Mouse (Mus musculus): ENCODE results near the gene Mlf2. TPM values are rescaled to one million over a fixed set of nuclear protein-coding genes. Genes with fewer than 3 reads are reported as not detected.

The Mlf2 gene
- polyA plus RNA-seq, 1 experiment from 2014 or later = 584 TPM

DNA sequence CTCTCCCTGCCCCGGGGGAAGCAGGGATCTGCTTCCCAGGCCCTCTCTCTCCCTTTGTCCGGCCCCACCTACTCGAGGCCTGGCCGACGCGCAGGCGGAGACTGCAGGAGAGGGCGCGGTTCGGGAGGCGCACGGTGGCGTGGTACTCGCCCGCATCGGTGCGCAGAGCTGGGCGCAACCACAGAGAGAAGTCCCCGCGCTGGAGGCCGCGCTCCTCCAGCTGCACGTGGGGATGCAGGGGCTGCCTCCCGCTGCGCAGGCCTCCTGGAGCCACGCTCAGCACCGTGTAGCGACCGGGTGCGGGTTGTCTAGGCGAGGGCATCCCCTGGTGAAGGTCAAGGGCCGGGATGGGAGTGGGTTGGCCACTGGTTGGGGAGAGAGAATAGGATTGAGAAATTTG lies 21.2 kb upstream of the Mlf2 start:
- peaks cover 21% of the 10 kb centered on the region for H3K36me3 ChIP-seq (ENCODE audit: control insufficient read depth, insufficient read depth, low read length)
- peak overlapping the region; percentile 27; the same call in 1 of the 2 replicates for H3K4me2 ChIP-seq (ENCODE audit: low read depth, low read length)
- H3K9ac ChIP-seq (replicated peaks; ENCODE audit: low read depth, low read length) = peak overlapping the region; percentile 28; the same call in 1 of the 2 replicates
- H3K27me3 ChIP-seq (ENCODE audit: control insufficient read depth, insufficient read depth, low read length) = no peaks in the 10 kb centered on the region
- H3K4me1 ChIP-seq (ENCODE audit: control insufficient read depth, insufficient read depth, low read length) = peaks cover 21% of the 10 kb centered on the region
- WGBS = under 1% methylated on average over 32 of the region's 32 CpGs
- no peaks in the 10 kb centered on the region for H3K9me3 ChIP-seq (ENCODE audit: control insufficient read depth, low read length)
- peak; percentile 9; the same call in 1 of the 2 replicates for ATAC-seq (ENCODE audit: low read depth)
- H3K27ac ChIP-seq (ENCODE audit: low read depth, low read length) = no peak overlapping the region
- H3K4me3 ChIP-seq (ENCODE audit: low read depth, low read length) = no peak overlapping the region

DNA sequence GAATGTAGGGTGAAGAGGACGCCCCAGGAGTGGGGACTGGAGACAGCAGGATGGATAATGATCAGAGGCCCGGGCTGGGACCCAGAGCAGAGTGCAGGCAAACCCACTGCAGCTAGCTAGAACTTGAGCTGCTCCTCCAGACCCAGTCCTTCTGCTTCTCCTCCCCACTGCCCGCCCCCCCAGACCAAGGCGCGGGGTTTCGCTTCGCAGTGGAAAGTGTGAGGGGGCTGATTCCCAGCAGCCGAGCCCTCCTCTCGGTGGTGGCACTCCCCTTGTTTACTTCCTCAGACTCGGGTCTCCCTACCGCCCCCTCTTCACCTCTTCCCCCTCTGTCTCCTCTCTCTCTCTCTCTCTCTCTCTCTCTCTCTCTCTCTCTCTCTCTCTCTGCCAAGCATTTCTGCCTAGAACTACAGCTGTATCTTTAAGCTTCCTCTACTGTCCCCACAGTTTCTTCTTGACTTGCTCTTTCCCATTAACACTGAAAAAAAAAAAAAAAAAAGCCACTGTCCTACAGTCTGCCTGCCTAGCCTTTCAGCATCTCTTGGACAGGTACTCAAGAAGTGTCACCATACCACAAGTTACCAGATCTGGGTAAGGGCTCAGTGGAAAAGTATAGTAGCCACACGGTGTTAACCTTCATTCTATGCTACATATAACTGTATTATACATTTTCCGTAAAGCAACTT lies 19.5 kb upstream of the Mlf2 start, which contains the start of gene Lag3:
Gene Lag3 (minus strand): TSS at position 173 of the 686 bp plus-strand sequence.
- ATAC-seq (ENCODE audit: low read depth) = no peak
- 29% methylated on average over 7 of the region's 13 CpGs for WGBS
- Histone ChIP-seq H3K9ac (replicated peaks; ENCODE audit: low read depth, low read length) (no peak within 1 kb of the TSS), H3K4me1 (ENCODE audit: control insufficient read depth, insufficient read depth, low read length) (peaks cover 25% of the 10 kb centered on the region), H3K27me3 (ENCODE audit: control insufficient read depth, insufficient read depth, low read length) (no peaks in the 10 kb centered on the region), H3K27ac (ENCODE audit: low read depth, low read length) (0 out of 2 replicates have a peak within 1 kb of the TSS, but pooled peaks have one; percentile 28), H3K4me3 (ENCODE audit: low read depth, low read length) (no peak within 1 kb of the TSS), H3K36me3 (ENCODE audit: control insufficient read depth, insufficient read depth, low read length) (peaks cover 21% of the 10 kb centered on the region), H3K9me3 (ENCODE audit: control insufficient read depth, low read length) (no peaks in the 10 kb centered on the region), H3K4me2 (ENCODE audit: low read depth, low read length) (no peak within 1 kb of the TSS)

DNA sequence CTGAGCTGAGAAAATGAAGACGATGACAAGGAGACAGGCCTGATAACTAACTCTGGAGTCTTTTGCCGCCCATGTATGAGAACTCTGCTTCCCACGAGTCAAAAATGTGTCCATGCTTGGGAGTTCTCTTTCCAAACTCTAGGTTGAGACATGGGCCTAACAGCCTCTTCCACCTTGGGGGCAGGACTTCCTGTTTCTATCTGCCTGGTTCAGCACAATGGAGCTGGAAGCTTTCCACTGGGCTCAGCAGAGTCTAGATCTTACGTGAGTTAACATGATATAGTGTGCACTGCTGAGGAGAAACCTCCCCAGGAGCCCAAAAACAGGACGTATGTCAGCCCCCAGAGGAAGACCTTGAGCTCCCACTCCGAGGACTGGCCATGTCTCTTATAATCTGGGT lies 18.0 kb upstream of the Mlf2 start:
- H3K4me1 ChIP-seq (ENCODE audit: control insufficient read depth, insufficient read depth, low read length) = peaks cover 26% of the 10 kb centered on the region
- 69% methylated on average over 6 of the region's 6 CpGs for WGBS
- no peak for ATAC-seq (ENCODE audit: low read depth)
- no peak overlapping the region for H3K4me3 ChIP-seq (ENCODE audit: low read depth, low read length)
- peaks cover 21% of the 10 kb centered on the region for H3K36me3 ChIP-seq (ENCODE audit: control insufficient read depth, insufficient read depth, low read length)
- H3K9ac ChIP-seq (replicated peaks; ENCODE audit: low read depth, low read length) = no peak overlapping the region
- no peak overlapping the region for H3K4me2 ChIP-seq (ENCODE audit: low read depth, low read length)
- no peaks in the 10 kb centered on the region for H3K9me3 ChIP-seq (ENCODE audit: control insufficient read depth, low read length)
- peak overlapping the region; percentile 12; the same call in 1 of the 2 replicates for H3K27ac ChIP-seq (ENCODE audit: low read depth, low read length)
- no peaks in the 10 kb centered on the region for H3K27me3 ChIP-seq (ENCODE audit: control insufficient read depth, insufficient read depth, low read length)

DNA sequence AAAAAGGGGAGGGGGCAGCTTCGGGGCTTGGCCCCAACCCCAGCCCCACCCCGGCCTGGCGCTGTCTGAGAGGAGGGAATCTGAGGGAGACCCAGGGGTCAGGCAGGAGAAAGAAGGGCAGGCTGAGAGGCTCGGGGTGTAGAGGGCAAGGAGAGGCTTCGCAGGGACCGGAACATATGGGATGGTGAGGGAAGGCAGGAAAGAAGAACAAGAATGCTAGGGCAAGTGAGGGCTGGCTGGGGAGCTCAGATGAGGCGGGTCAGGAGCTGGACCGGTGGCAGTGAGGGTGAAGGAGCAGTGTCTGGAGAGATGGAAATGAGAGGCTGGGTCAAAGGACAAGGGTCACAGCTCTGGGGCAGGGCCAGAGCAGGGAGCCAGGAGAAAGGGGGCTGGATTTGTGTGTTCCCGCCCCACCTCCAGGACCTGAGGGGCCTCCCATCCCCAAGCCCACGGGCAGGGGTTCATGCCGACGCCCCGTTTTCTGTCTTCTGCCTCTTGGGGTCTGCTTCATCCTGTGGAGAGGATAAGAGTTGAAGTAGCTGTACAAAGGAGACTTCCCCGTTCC lies 17.4 kb upstream of the Mlf2 start:
- ATAC-seq (ENCODE audit: low read depth) = no peak
- Histone ChIP-seq H3K27me3 (ENCODE audit: control insufficient read depth, insufficient read depth, low read length) (no peaks in the 10 kb centered on the region), H3K27ac (ENCODE audit: low read depth, low read length) (no peak overlapping the region), H3K4me3 (ENCODE audit: low read depth, low read length) (no peak overlapping the region), H3K9me3 (ENCODE audit: control insufficient read depth, low read length) (no peaks in the 10 kb centered on the region), H3K4me1 (ENCODE audit: control insufficient read depth, insufficient read depth, low read length) (peaks cover 28% of the 10 kb centered on the region), H3K9ac (replicated peaks; ENCODE audit: low read depth, low read length) (no peak overlapping the region), H3K4me2 (ENCODE audit: low read depth, low read length) (no peak overlapping the region), H3K36me3 (ENCODE audit: control insufficient read depth, insufficient read depth, low read length) (peaks cover 21% of the 10 kb centered on the region)
- 73% methylated on average over 14 of the region's 14 CpGs for WGBS

DNA sequence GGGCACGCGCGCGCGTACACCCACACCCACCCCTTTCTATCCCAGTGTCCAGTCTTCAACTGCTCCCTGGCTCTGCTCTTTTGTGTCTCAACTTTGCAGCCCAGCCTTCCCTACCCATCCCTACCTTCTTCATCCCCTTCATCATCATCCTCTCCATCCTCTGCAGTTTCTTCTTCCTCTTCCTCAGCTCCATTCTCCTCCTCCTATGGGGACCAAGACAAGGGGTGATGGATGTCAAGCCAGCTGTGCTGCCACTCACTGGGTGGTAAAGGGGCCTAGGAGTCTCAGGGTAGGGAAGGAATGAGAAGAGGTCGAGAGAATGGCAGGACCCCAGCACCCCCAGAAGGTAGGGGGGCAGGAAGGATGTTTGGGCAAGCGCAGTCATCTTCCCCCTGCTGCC lies 16.7 kb upstream of the Mlf2 start:
- Histone ChIP-seq H3K4me2 (ENCODE audit: low read depth, low read length) (peak overlapping the region; percentile 100), H3K27me3 (ENCODE audit: control insufficient read depth, insufficient read depth, low read length) (no peaks in the 10 kb centered on the region), H3K36me3 (ENCODE audit: control insufficient read depth, insufficient read depth, low read length) (peaks cover 21% of the 10 kb centered on the region), H3K27ac (ENCODE audit: low read depth, low read length) (peak overlapping the region; percentile 100), H3K9ac (replicated peaks; ENCODE audit: low read depth, low read length) (peak overlapping the region; percentile 100; the same call in 1 of the 2 replicates), H3K4me3 (ENCODE audit: low read depth, low read length) (peak overlapping the region; percentile 91), H3K9me3 (ENCODE audit: control insufficient read depth, low read length) (no peaks in the 10 kb centered on the region), H3K4me1 (ENCODE audit: control insufficient read depth, insufficient read depth, low read length) (peaks cover 28% of the 10 kb centered on the region)
- no peak for ATAC-seq (ENCODE audit: low read depth)
- 81% methylated on average over 7 of the region's 7 CpGs for WGBS

DNA sequence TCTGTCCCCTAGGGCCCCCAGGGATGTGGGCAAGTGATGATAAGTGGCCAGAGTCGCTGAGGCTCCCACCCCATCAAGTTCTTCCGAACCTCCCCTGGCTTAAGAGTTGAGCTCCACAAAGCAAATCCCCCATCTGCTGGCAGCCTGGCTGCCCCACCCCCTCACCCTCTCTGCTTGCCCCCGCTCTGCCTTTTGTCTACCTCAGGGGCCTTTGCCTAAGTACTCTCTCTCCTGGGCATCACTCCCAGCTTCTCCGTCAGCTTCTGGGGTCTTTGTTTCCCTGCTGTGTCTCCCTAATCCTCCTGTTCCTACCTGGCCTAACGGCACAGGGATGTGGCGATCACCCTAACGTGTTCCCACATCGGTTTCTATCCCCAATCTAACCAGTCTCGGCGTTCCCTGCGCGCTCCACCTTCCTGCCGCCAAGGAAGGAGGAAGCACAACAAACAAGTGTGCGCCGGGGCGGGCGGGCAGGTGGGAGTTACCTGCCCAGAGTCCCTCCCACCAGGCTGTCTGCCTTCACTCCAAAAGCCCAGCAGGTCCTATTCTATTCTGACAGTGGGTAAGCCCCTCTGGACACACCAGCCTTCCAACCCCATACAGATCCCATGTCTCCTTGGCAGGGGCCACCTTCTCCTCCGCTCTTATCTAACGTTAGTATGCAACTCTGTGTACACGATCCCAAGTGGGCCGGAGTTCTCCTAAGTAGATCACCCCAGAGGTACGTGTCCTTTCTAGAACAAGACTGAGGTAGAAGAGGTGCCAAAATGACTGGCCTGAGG lies 15.8 kb upstream of the Mlf2 start:
- peak overlapping the region; percentile 91 for H3K4me3 ChIP-seq (ENCODE audit: low read depth, low read length)
- peak overlapping the region; percentile 100 for H3K4me2 ChIP-seq (ENCODE audit: low read depth, low read length)
- H3K9ac ChIP-seq (replicated peaks; ENCODE audit: low read depth, low read length) = peak overlapping the region; percentile 100
- ATAC-seq (ENCODE audit: low read depth) = no peak
- peaks cover 21% of the 10 kb centered on the region for H3K36me3 ChIP-seq (ENCODE audit: control insufficient read depth, insufficient read depth, low read length)
- peak overlapping the region; percentile 100 for H3K27ac ChIP-seq (ENCODE audit: low read depth, low read length)
- WGBS = 13% methylated on average over 21 of the region's 22 CpGs
- no peaks in the 10 kb centered on the region for H3K9me3 ChIP-seq (ENCODE audit: control insufficient read depth, low read length)
- peaks cover 26% of the 10 kb centered on the region for H3K4me1 ChIP-seq (ENCODE audit: control insufficient read depth, insufficient read depth, low read length)
- no peaks in the 10 kb centered on the region for H3K27me3 ChIP-seq (ENCODE audit: control insufficient read depth, insufficient read depth, low read length)

DNA sequence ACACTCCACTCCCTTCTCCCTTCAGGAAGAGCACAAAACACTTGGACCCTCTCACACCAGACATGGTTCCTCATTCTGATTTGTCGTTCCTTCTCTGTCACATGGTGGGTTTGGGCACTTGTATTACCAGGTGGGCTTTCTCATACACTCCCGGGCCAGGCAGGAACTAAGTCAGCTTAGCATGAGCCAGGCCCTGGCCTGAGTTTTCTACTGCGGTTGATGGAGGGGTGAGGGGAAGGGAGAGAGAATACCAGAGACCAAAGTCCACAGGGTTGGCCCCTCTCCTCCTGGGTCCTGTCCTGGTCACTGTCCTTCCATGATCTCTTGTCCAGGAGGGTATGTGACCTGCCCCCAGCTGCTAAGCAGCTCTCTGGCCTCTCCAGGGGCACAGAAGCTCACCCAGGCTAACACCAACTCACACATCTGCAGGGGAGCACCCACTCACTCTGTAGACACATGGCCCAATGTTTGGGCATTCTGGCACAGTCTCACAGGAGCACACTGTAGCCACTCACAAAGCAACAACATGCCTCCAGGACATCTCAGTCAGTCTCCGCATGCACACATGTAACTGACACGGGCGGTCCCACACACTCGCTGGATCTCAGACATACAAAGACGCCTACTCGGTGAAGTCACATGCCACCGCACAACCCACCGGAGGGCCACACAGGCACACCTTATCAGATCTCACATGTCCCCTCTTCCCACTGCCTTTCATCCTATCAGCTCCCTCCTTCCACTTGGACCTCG lies 15.1 kb upstream of the Mlf2 start:
- Histone ChIP-seq H3K4me1 (ENCODE audit: control insufficient read depth, insufficient read depth, low read length) (peaks cover 31% of the 10 kb centered on the region), H3K27ac (ENCODE audit: low read depth, low read length) (peak overlapping the region; percentile 100), H3K4me3 (ENCODE audit: low read depth, low read length) (peak overlapping the region; percentile 91), H3K36me3 (ENCODE audit: control insufficient read depth, insufficient read depth, low read length) (peaks cover 21% of the 10 kb centered on the region), H3K27me3 (ENCODE audit: control insufficient read depth, insufficient read depth, low read length) (no peaks in the 10 kb centered on the region), H3K4me2 (ENCODE audit: low read depth, low read length) (peak overlapping the region; percentile 100), H3K9me3 (ENCODE audit: control insufficient read depth, low read length) (no peaks in the 10 kb centered on the region), H3K9ac (replicated peaks; ENCODE audit: low read depth, low read length) (peak overlapping the region; percentile 100)
- WGBS = 5% methylated on average over 12 of the region's 12 CpGs
- ATAC-seq (ENCODE audit: low read depth) = no peak

DNA sequence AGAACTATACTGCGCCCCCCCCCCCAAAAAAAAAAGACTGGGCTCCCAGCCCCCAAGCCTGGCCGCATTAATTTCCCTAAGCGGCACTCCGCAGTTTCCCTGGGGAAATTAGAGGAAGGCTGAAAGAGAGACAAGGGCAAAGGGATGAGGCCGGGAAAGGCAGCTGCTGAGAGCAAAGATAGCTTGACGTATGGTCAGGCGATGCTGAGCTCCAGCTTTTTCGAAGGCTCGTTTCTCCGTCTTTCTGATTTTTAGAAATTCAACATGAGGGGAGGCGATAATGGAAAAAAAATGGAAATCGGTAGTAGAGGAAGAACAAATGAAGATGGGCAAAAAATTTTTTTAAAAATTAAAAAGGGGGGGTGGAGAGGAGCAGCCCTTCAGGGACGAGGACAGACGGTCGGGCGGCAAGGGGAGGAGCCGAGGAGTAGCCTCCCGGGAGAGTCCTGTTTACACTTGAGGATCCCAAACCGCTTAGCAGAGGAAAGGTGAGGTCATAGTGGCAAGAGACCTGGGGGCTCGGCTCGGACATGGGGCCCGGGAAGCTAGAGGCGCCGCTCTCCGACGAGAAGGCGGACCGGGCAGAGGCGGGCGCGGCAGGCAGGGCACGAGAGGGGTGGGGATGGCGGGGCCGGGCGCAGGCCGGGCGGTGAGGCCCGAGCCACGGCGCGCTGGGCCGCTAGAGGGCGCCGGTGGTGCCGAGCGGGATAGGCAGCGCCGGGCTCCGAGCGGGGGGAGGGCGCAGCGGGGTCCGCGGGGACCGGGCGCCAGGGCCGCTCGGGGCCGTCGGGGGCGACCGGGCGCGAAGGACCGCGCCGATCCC lies 14.3 kb upstream of the Mlf2 start:
- Histone ChIP-seq H3K9ac (replicated peaks; ENCODE audit: low read depth, low read length) (peak overlapping the region; percentile 100), H3K27ac (ENCODE audit: low read depth, low read length) (peak overlapping the region; percentile 100), H3K9me3 (ENCODE audit: control insufficient read depth, low read length) (no peaks in the 10 kb centered on the region), H3K4me2 (ENCODE audit: low read depth, low read length) (peak overlapping the region; percentile 100), H3K4me1 (ENCODE audit: control insufficient read depth, insufficient read depth, low read length) (peaks cover 31% of the 10 kb centered on the region), H3K27me3 (ENCODE audit: control insufficient read depth, insufficient read depth, low read length) (no peaks in the 10 kb centered on the region), H3K36me3 (ENCODE audit: control insufficient read depth, insufficient read depth, low read length) (peaks cover 21% of the 10 kb centered on the region), H3K4me3 (ENCODE audit: low read depth, low read length) (peak overlapping the region; percentile 91)
- peak; percentile 62 for ATAC-seq (ENCODE audit: low read depth)
- WGBS = under 1% methylated on average over 45 of the region's 67 CpGs

Measured in neural tube, embryonic 14.5 days (tissue).